Comparison of ENCODE assay signal across 24 mouse cellular contexts in genomic region chr2:103916069-103916468, GRCm38 (mm10). TPM values are rescaled to one million over a fixed set of nuclear protein-coding genes. Genes with fewer than 3 reads are reported as not detected.
A peak's percentile ranks its signal among the peaks of the same experiment; 100 is the strongest.
DNase-seq lines count a peak whose midpoint lies in the region; ATAC-seq lines count a peak whose summit lies in the region.
"Had no signal": no experiment of that assay in that cellular context is flagged by ENCODE, and none has a peak within 500 bp of the region (broad histone marks: within the 10 kb centered on the region; RNA-seq: fewer than 3 reads in every experiment).

No protein-coding gene starts in this region.

- H3K9ac ChIP-seq in liver, embryonic 11.5 days (ENCODE audit: low read depth, low read length) = no peak overlapping the region
- H3K9ac ChIP-seq in liver, embryonic 15.5 days = no peak overlapping the region
- H3K9ac ChIP-seq: embryonic facial prominence, embryonic 12.5 days; hindbrain, embryonic 13.5 days had no signal

- H3K27ac ChIP-seq in liver, embryonic 11.5 days (ENCODE audit: low read depth, low read length) = peak overlapping the region; percentile 59
- H3K27ac ChIP-seq in liver, embryonic 15.5 days (replicated peaks) = peak overlapping the region; percentile 58
- H3K27ac ChIP-seq: embryonic facial prominence, embryonic 12.5 days; gastrocnemius, adult 2 months; heart, embryonic 10.5 days; hindbrain, embryonic 13.5 days; hindbrain, postnatal 0 days had no signal

- H3K27me3 ChIP-seq in liver, embryonic 11.5 days (replicated peaks; ENCODE audit: control insufficient read depth, insufficient read depth, low read length) = no peaks in the 10 kb centered on the region
- H3K27me3 ChIP-seq in liver, embryonic 15.5 days = no peaks in the 10 kb centered on the region
- H3K27me3 ChIP-seq: embryonic facial prominence, embryonic 12.5 days; hindbrain, embryonic 13.5 days had no signal

- H3K36me3 ChIP-seq in liver, embryonic 11.5 days (ENCODE audit: control insufficient read depth, insufficient read depth, low read length) = no peaks in the 10 kb centered on the region
- peaks cover 11% of the 10 kb centered on the region for H3K36me3 ChIP-seq in liver, embryonic 15.5 days (replicated peaks)
- H3K36me3 ChIP-seq: embryonic facial prominence, embryonic 12.5 days; heart, embryonic 10.5 days; hindbrain, embryonic 13.5 days had no signal

- WGBS in liver, embryonic 11.5 days = 52% methylated on average over 5 of the region's 5 CpGs
- 24% methylated on average over 5 of the region's 5 CpGs for WGBS in liver, embryonic 15.5 days (ENCODE audit: insufficient replicate concordance)

- H3K9me3 ChIP-seq in liver, embryonic 11.5 days (ENCODE audit: control insufficient read depth, low read length) = no peaks in the 10 kb centered on the region
- no peaks in the 10 kb centered on the region for H3K9me3 ChIP-seq in liver, embryonic 15.5 days (replicated peaks)
- H3K9me3 ChIP-seq: embryonic facial prominence, embryonic 12.5 days; heart, embryonic 10.5 days; hindbrain, embryonic 13.5 days had no signal

- peaks cover 2% of the 10 kb centered on the region; the same call in 1 of the 2 replicates for H3K4me1 ChIP-seq in liver, embryonic 11.5 days (replicated peaks; ENCODE audit: control insufficient read depth, insufficient read depth, low read length)
- peaks cover 26% of the 10 kb centered on the region for H3K4me1 ChIP-seq in liver, embryonic 15.5 days (replicated peaks)
- H3K4me1 ChIP-seq: embryonic facial prominence, embryonic 12.5 days; heart, embryonic 10.5 days; hindbrain, embryonic 13.5 days had no signal

- H3K4me2 ChIP-seq in liver, embryonic 11.5 days = no peak overlapping the region
- 0 out of 2 replicates have a peak overlapping the region, but pooled peaks have one; percentile 4 for H3K4me2 ChIP-seq in liver, embryonic 15.5 days
- H3K4me2 ChIP-seq: embryonic facial prominence, embryonic 12.5 days; hindbrain, embryonic 13.5 days had no signal

- ATAC-seq in common myeloid progenitor, adult 5-6 weeks (replicated peaks; ENCODE audit: low read depth, poor library complexity, severe bottlenecking) = 0 out of 2 replicates have a peak, but pooled peaks have one; percentile 39
- ATAC-seq in liver, embryonic 11.5 days (replicated peaks; ENCODE audit: low FRiP score) = peak; percentile 92
- ATAC-seq in liver, embryonic 15.5 days (ENCODE audit: insufficient read depth) = peak; percentile 74
- peak; percentile 78 for ATAC-seq in megakaryocyte-erythroid progenitor cell, adult 5-6 weeks (replicated peaks; ENCODE audit: low FRiP score, low TSS enrichment, poor library complexity, severe bottlenecking)
- ATAC-seq: activated CD4-positive, CD25-positive, alpha-beta regulatory T cell, adult 4 months; forebrain, embryonic 14.5 days; hindbrain, postnatal 0 days; Patski had no signal

- no peak for DNase-seq in liver, embryonic 11.5 days (ENCODE audit: low spot score)
- DNase-seq in left cerebral cortex, adult 11 months (ENCODE audit: low spot score) = no peak
- no peak for DNase-seq in spleen, postnatal 10 days (ENCODE audit: low spot score in 2 of 2)
- DNase-seq in cerebellum, postnatal 10 days = no peak
- DNase-seq: adrenal gland, adult 2 months; adrenal gland, postnatal 25 days; cerebellum, adult 18-20 months; cerebellum, adult 9-11 months; gastrocnemius, adult 2 months; gastrocnemius, postnatal 25 days; heart, adult 18-20 months; heart, postnatal 10 days; heart, postnatal 4 days had no signal

- no peak overlapping the region for H3K4me3 ChIP-seq in liver, embryonic 11.5 days (ENCODE audit: low read depth, low read length)
- no peak overlapping the region for H3K4me3 ChIP-seq in liver, embryonic 15.5 days (replicated peaks)
- H3K4me3 ChIP-seq: embryonic facial prominence, embryonic 12.5 days; gastrocnemius, adult 2 months; heart, embryonic 10.5 days; hindbrain, embryonic 13.5 days had no signal

RNA-seq across cellular contexts. Expression of gene Lmo2, which starts 41.7 kb away (rescaled TPM):
- total RNA-seq in common myeloid progenitor, adult 5-6 weeks (2017) = 380 and 387 TPM in 2 replicates
- polyA plus RNA-seq in liver, embryonic 11.5 days (2014; fragmentation: Nextera tagmentation; extraction: Ambion mirVana) = 185 and 191 TPM in 2 replicates
- 148 and 156 TPM in 2 replicates for polyA plus RNA-seq in liver, embryonic 15.5 days (2015; fragmentation: Nextera tagmentation; extraction: Ambion mirVana)
- 386 and 431 TPM in 2 replicates for total RNA-seq in megakaryocyte-erythroid progenitor cell, adult 5-6 weeks (2014; fragmentation: Nextera tagmentation)
- total RNA-seq in megakaryocyte-erythroid progenitor cell, adult 5-6 weeks (2017) = 391 and 392 TPM in 2 replicates
- polyA plus RNA-seq: C2C12 had no signal

Comparison
In these comparisons a context has a peak if more than half of its experiments do, and no peak if none do; other contexts are left out.
1. ATAC-seq: peak in every context shown above with its lines; median percentile 92 in liver, embryonic 11.5 days; 78 in megakaryocyte-erythroid progenitor cell, adult 5-6 weeks; 74 in liver, embryonic 15.5 days; 39 in common myeloid progenitor, adult 5-6 weeks.